Mouse (Mus musculus): ENCODE results near the gene Itm2b.

Itm2b gene

DNA sequence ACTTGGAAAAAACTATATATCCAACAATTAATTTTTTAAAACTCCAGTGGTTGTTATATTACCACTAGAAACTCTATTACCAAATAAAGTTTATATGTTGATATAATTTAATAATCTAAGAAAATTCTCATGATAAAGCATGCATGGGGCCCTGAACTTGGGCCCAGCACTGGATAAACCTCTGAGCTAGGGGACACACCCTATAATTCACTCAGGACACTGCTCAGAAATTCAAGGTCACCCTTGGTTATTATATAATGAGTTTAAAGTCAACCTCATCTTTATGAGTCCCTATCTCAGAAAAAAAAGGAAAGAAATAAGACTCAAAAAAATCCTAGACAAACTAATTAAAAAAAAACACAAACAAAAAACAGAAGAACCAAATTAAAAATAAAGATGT, 68.2 kb downstream of the Itm2b start:
- no peak for DNase-seq

DNA sequence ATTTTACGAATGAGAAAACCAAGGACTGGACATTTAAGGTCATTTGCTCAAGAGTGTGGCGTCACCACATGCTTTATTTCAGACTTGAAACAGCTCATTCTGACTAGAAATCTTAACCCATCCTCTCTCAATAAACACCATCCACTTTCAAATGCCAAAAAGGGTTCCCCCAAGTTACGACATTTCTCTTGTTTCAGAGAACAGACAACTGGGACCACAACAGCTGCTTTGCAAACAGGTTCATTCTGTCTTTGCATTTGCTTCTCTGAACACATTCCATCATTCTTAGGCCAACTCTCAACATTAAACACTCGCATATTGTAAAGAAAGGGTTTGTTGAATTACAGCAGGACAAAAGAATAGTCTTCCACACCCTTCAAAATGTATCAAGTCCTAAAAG, 71.2 kb downstream of the Itm2b start:
- no peak for DNase-seq

DNA sequence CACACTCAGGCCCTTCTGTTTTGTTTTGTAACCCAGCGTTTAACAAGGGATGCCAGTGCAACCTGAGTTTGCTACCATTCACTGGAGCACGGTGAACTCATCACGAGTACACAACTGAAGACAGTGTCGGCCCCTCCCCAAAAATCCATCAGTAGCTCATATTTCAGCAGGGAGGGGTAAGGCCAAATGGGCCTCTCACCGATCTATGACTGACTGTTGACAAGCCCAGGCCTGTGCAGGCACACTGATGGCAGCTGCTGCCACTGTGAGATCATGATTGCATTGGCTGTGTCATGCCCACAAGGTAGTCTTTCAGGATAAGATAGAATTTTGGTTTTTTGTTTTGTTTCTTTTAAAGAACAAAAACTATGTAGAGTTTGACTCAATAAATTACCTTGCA, 71.7 kb downstream of the Itm2b start:
- DNase-seq: no peak

DNA sequence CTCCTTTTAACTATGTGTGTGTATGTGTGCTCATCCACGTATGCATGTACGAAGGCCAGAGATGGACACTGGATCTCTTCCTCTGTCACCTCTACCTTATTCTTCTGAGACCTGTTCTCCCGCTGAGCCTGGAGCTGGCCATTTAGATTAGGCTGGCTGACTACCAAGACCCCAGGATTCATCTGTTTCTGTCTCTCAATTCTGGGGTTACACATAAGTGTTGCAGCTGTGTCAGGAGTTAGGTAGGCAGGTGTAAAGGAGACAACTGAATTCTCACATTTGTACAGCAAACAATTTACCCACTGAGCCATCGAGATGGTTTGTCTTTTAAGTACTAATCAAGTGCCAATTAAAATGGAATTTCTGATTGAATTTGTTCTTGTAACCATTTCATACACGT, 72.2 kb downstream of the Itm2b start:
- no peak for DNase-seq
